Mouse (Mus musculus): Measurements from ENCODE around the gene Snrpc. TPM values are rescaled to one million over a fixed set of nuclear protein-coding genes. Genes with fewer than 3 reads are reported as not detected.

Snrpc gene
- polyA plus RNA-seq, 1 experiment from 2014 or later: 226 TPM

DNA sequence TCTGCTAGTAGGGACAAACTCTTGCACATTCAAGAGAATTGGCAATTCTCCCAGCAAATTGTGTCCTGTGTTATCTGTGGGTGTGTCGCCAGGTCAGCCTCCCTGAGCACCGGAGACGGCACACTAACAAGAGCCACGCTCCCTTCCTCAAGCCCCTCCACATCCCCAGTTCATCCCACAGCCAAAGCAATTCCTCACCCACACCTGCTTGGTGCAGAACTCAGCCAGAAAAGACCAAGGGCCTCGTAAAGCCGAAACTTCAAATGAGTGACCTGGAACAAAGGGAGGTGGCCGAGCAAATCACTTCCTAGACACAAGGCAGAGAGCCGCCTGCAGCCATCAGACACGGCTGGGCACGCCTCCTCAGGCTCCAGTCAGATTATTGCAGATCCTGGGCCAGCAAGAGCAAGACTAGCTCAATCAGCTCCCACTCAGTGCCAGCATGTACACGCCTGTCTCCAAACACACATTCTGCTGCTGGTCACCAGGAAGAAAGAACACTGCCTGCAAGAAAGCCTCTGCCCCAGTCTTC, 40.5 kb upstream of the Snrpc start:
- Histone ChIP-seq H3K9ac (ENCODE audit: low read depth, low read length) (0 out of 2 replicates have a peak overlapping the region, but pooled peaks have one; percentile 34), H3K9me3 (replicated peaks; ENCODE audit: control insufficient read depth, low read length) (no peaks in the 10 kb centered on the region), H3K27me3 (ENCODE audit: control insufficient read depth, insufficient read depth, low read length) (no peaks in the 10 kb centered on the region), H3K27ac (ENCODE audit: low read depth, low read length) (peak overlapping the region; percentile 70), H3K36me3 (ENCODE audit: control insufficient read depth, insufficient read depth, low read length) (no peaks in the 10 kb centered on the region), H3K4me1 (ENCODE audit: control insufficient read depth, insufficient read depth, low read length) (peaks cover 45% of the 10 kb centered on the region), H3K4me2 (peak overlapping the region; percentile 60), H3K4me3 (ENCODE audit: low read depth, low read length) (peak overlapping the region; percentile 23)
- 0 out of 2 replicates have a peak, but pooled peaks have one; percentile 18 for ATAC-seq (replicated peaks; ENCODE audit: insufficient number of reproducible peaks, low FRiP score, low TSS enrichment)
- 20% methylated on average over 11 of the region's 11 CpGs for WGBS (ENCODE audit: insufficient replicate concordance)

DNA sequence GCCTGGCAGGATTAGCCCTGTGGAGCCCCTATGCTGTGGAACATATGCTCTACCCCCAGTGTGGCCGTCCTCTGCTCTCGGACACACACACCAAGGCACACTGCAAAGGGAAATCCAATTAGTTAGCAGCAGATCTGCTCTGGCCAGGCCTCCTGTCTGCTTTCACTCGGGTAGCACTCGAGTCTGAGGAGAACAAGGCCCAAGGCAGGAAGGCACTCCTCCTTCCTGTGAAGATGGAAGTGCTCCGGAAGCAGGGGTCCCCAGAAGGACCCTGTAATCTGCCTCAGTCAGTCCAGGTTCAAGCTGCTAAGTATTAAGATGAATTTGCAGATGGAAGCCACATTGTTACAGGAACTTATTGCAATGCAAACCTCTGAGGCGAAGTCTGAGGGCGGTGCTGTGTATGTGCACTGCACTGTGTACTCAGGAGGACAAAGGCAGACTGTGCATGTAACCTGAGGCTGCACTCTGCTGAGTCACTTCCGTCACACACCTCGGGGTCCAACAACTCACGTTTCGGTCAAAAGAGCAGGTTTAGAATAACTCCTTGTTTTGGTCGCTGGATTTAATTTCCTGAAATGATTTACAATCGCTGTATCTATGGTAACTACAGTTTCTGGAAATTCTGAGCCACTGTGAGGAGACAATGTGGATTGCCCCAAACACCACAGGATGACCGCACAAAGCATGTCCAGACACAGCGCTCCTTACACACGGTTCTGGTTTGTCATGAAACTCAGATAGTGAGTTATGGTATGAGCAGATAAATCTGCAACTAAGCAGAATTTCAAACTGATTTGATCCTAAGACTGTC, 38.0 kb upstream of the Snrpc start:
- H3K27ac ChIP-seq (ENCODE audit: low read depth, low read length): peak overlapping the region; percentile 81
- ATAC-seq (replicated peaks; ENCODE audit: insufficient number of reproducible peaks, low FRiP score, low TSS enrichment): peak; percentile 46; the same call in 1 of the 2 replicates
- peak overlapping the region; percentile 23; the same call in 1 of the 2 replicates for H3K9ac ChIP-seq (ENCODE audit: low read depth, low read length)
- no peaks in the 10 kb centered on the region for H3K36me3 ChIP-seq (ENCODE audit: control insufficient read depth, insufficient read depth, low read length)
- peak overlapping the region; percentile 36 for H3K4me2 ChIP-seq
- no peaks in the 10 kb centered on the region for H3K27me3 ChIP-seq (ENCODE audit: control insufficient read depth, insufficient read depth, low read length)
- 49% methylated on average over 16 of the region's 16 CpGs for WGBS (ENCODE audit: insufficient replicate concordance)
- H3K9me3 ChIP-seq (replicated peaks; ENCODE audit: control insufficient read depth, low read length): no peaks in the 10 kb centered on the region
- peaks cover 51% of the 10 kb centered on the region for H3K4me1 ChIP-seq (ENCODE audit: control insufficient read depth, insufficient read depth, low read length)
- no peak overlapping the region; the same call in 1 of the 2 replicates for H3K4me3 ChIP-seq (ENCODE audit: low read depth, low read length)

GRCm38 (mm10) chr17:27800710-27801648, 37.0 kb upstream of the Snrpc start:
- Histone ChIP-seq H3K9ac (ENCODE audit: low read depth, low read length) (no peak overlapping the region), H3K27ac (ENCODE audit: low read depth, low read length) (peak overlapping the region; percentile 51; the same call in 1 of the 2 replicates), H3K4me3 (ENCODE audit: low read depth, low read length) (no peak overlapping the region), H3K27me3 (ENCODE audit: control insufficient read depth, insufficient read depth, low read length) (no peaks in the 10 kb centered on the region), H3K4me1 (ENCODE audit: control insufficient read depth, insufficient read depth, low read length) (peaks cover 57% of the 10 kb centered on the region), H3K36me3 (ENCODE audit: control insufficient read depth, insufficient read depth, low read length) (no peaks in the 10 kb centered on the region), H3K9me3 (replicated peaks; ENCODE audit: control insufficient read depth, low read length) (no peaks in the 10 kb centered on the region), H3K4me2 (no peak overlapping the region)
- WGBS (ENCODE audit: insufficient replicate concordance): 83% methylated on average over 9 of the region's 9 CpGs
- ATAC-seq (replicated peaks; ENCODE audit: insufficient number of reproducible peaks, low FRiP score, low TSS enrichment): no peak

GRCm38 (mm10) chr17:27803752-27804151, 34.2 kb upstream of the Snrpc start:
- Histone ChIP-seq H3K27ac (ENCODE audit: low read depth, low read length) (no peak overlapping the region), H3K9ac (ENCODE audit: low read depth, low read length) (no peak overlapping the region), H3K9me3 (replicated peaks; ENCODE audit: control insufficient read depth, low read length) (no peaks in the 10 kb centered on the region), H3K4me3 (ENCODE audit: low read depth, low read length) (no peak overlapping the region), H3K36me3 (ENCODE audit: control insufficient read depth, insufficient read depth, low read length) (no peaks in the 10 kb centered on the region), H3K4me1 (ENCODE audit: control insufficient read depth, insufficient read depth, low read length) (peaks cover 45% of the 10 kb centered on the region), H3K4me2 (no peak overlapping the region), H3K27me3 (ENCODE audit: control insufficient read depth, insufficient read depth, low read length) (no peaks in the 10 kb centered on the region)
- WGBS (ENCODE audit: insufficient replicate concordance): 82% methylated on average over 4 of the region's 4 CpGs
- ATAC-seq (replicated peaks; ENCODE audit: insufficient number of reproducible peaks, low FRiP score, low TSS enrichment): no peak

GRCm38 (mm10) chr17:27804156-27804690, 33.7 kb upstream of the Snrpc start:
- Histone ChIP-seq H3K9ac (ENCODE audit: low read depth, low read length) (no peak overlapping the region), H3K36me3 (ENCODE audit: control insufficient read depth, insufficient read depth, low read length) (no peaks in the 10 kb centered on the region), H3K27me3 (ENCODE audit: control insufficient read depth, insufficient read depth, low read length) (no peaks in the 10 kb centered on the region), H3K4me3 (ENCODE audit: low read depth, low read length) (no peak overlapping the region), H3K4me2 (no peak overlapping the region), H3K27ac (ENCODE audit: low read depth, low read length) (no peak overlapping the region), H3K4me1 (ENCODE audit: control insufficient read depth, insufficient read depth, low read length) (peaks cover 43% of the 10 kb centered on the region), H3K9me3 (replicated peaks; ENCODE audit: control insufficient read depth, low read length) (no peaks in the 10 kb centered on the region)
- WGBS (ENCODE audit: insufficient replicate concordance): 63% methylated on average over 7 of the region's 7 CpGs
- no peak for ATAC-seq (replicated peaks; ENCODE audit: insufficient number of reproducible peaks, low FRiP score, low TSS enrichment)

DNA sequence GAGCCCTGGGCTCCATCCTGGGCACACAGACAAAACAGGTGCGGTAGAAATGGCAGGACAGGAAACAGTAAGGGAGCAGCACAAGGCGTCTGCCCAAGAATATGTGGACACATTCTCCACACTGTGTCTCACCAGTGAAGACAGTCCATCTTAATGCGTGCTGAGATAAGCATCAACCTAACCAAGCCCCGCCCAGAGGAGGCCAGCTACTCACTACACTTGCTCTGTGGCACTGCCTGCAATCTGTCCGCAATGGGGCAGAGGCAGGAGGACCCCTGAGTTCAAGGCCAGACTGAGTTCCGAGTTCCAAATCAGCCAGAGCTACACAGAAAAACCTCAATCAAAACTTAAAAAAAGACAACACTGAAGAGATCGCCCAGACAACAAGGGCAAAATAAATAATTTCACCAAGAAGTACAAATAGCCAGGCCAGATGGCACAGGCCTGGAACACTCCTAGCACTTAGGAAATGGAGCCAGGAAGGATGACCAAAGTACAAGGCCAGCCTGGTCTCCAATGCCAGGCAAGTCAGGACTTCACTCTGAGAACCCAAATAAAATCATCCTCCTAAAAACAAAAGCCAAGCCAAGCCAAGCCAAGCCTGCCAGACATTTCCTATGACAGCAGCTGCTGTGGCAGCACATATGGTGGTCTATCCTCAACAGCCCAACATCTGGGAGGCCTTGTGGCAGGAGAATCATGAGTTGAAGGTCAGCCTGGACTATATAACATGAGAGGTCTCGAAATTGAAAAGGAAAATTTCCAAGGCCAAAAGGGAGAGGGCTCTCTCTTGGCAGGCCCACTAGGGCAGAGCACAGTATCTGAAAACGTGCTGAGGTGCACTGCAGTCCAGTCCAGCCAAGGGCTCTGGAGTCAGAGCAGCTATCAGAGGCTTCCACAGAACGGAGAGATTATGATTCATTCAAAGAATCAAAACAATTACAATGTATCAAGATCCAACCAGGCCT, 32.9 kb upstream of the Snrpc start:
- H3K27ac ChIP-seq (ENCODE audit: low read depth, low read length): no peak overlapping the region

DNA sequence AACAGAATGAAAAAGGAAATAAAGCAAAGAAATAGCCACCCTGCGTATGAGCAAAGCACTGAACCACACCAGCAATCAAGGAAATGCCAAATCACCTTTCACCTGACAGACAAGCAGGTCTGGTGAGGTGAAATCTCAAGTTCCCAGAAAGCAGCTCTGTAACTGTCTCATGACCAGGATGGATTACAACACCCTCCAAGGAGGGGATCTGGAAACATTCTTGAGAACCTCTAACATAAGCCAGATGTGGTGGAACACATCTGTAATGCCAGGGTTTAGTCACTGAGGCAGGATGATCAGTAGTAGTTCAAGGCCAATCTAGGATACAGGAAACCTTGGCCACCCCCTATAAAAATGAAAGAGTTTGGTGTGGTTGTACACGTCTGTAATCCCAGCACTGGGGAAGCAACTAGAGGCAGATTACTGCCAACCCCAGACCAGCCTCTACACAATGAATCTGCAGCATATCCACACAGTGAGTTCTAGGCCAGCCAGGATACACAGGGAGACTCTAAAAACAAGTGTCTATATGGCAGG, 30.3 kb upstream of the Snrpc start:
- ATAC-seq (replicated peaks; ENCODE audit: insufficient number of reproducible peaks, low FRiP score, low TSS enrichment): no peak
- WGBS (ENCODE audit: insufficient replicate concordance): 71% methylated on average over 2 of the region's 2 CpGs
- peaks cover 48% of the 10 kb centered on the region for H3K4me1 ChIP-seq (ENCODE audit: control insufficient read depth, insufficient read depth, low read length)
- H3K36me3 ChIP-seq (ENCODE audit: control insufficient read depth, insufficient read depth, low read length): no peaks in the 10 kb centered on the region
- no peak overlapping the region for H3K4me3 ChIP-seq (ENCODE audit: low read depth, low read length)
- no peaks in the 10 kb centered on the region for H3K9me3 ChIP-seq (replicated peaks; ENCODE audit: control insufficient read depth, low read length)
- H3K27me3 ChIP-seq (ENCODE audit: control insufficient read depth, insufficient read depth, low read length): no peaks in the 10 kb centered on the region
- no peak overlapping the region for H3K9ac ChIP-seq (ENCODE audit: low read depth, low read length)
- no peak overlapping the region for H3K4me2 ChIP-seq
- no peak overlapping the region for H3K27ac ChIP-seq (ENCODE audit: low read depth, low read length)

More for the DNA sequence above, 32.9 kb upstream of the Snrpc start:
- Histone ChIP-seq H3K36me3 (ENCODE audit: control insufficient read depth, insufficient read depth, low read length) (no peaks in the 10 kb centered on the region), H3K4me2 (no peak overlapping the region), H3K9me3 (replicated peaks; ENCODE audit: control insufficient read depth, low read length) (no peaks in the 10 kb centered on the region), H3K4me1 (ENCODE audit: control insufficient read depth, insufficient read depth, low read length) (peaks cover 36% of the 10 kb centered on the region), H3K9ac (ENCODE audit: low read depth, low read length) (0 out of 2 replicates have a peak overlapping the region, but pooled peaks have one; percentile 5), H3K4me3 (ENCODE audit: low read depth, low read length) (no peak overlapping the region), H3K27me3 (ENCODE audit: control insufficient read depth, insufficient read depth, low read length) (no peaks in the 10 kb centered on the region)
- ATAC-seq (replicated peaks; ENCODE audit: insufficient number of reproducible peaks, low FRiP score, low TSS enrichment): no peak
- 79% methylated on average over 10 of the region's 10 CpGs for WGBS (ENCODE audit: insufficient replicate concordance)
